Mouse (Mus musculus): ENCODE results near the gene Map1lc3a. TPM values are rescaled to one million over a fixed set of nuclear protein-coding genes. Genes with fewer than 3 reads are reported as not detected.
A peak's percentile ranks its signal among the peaks of the same experiment; 100 is the strongest.

Gene Map1lc3a
- total RNA-seq, 2 experiments from 2014 or later = 364 to 392 TPM

- DNase-seq (ENCODE audit: low spot score in 2 of 2) = no peak
Measured at GRCm38 (mm10) chr2:155283793-155284192, 7.7 kb downstream of the Map1lc3a start.

- DNase-seq (ENCODE audit: low spot score in 2 of 2) = no peak
Measured at GRCm38 (mm10) chr2:155284647-155285046, 8.6 kb downstream of the Map1lc3a start.

- DNase-seq (ENCODE audit: low spot score in 2 of 2) = no peak
Measured at GRCm38 (mm10) chr2:155285744-155286143, 9.6 kb downstream of the Map1lc3a start.

GRCm38 (mm10) chr2:155287456-155288250, 11.6 kb downstream of the Map1lc3a start:
- DNase-seq (ENCODE audit: low spot score in 2 of 2) = no peak

- no peak for DNase-seq (ENCODE audit: low spot score in 2 of 2)
Measured at GRCm38 (mm10) chr2:155290066-155290465, 14.0 kb downstream of the Map1lc3a start.

GRCm38 (mm10) chr2:155293382-155293781, 17.3 kb downstream of the Map1lc3a start:
- DNase-seq (ENCODE audit: low spot score in 2 of 2) = peak in 1 of 2 experiments; percentile 39

- no peak for DNase-seq (ENCODE audit: low spot score in 2 of 2)
Measured at GRCm38 (mm10) chr2:155293946-155294345, 17.8 kb downstream of the Map1lc3a start.

GRCm38 (mm10) chr2:155295453-155295852, 19.4 kb downstream of the Map1lc3a start:
- DNase-seq (ENCODE audit: low spot score in 2 of 2) = no peak

- no peak for DNase-seq (ENCODE audit: low spot score in 2 of 2)
Measured at GRCm38 (mm10) chr2:155299563-155299962, 23.5 kb downstream of the Map1lc3a start.

- peak in 1 of 2 experiments; percentile 52 for DNase-seq (ENCODE audit: low spot score in 2 of 2)
Measured at GRCm38 (mm10) chr2:155308936-155309592, 33.0 kb downstream of the Map1lc3a start.

- no peak for DNase-seq (ENCODE audit: low spot score in 2 of 2)
Measured at GRCm38 (mm10) chr2:155313671-155314070, 37.6 kb downstream of the Map1lc3a start.

GRCm38 (mm10) chr2:155318618-155319017, 42.5 kb downstream of the Map1lc3a start:
- no peak for DNase-seq (ENCODE audit: low spot score in 2 of 2)

GRCm38 (mm10) chr2:155320596-155320995, 44.5 kb downstream of the Map1lc3a start:
- DNase-seq (ENCODE audit: low spot score in 2 of 2) = peak; percentile 6 to 26

- DNase-seq (ENCODE audit: low spot score in 2 of 2) = no peak
Measured at GRCm38 (mm10) chr2:155326001-155326400, 49.9 kb downstream of the Map1lc3a start.

Other genes starting within 250 kb of the Map1lc3a start
- gene Ahcy, start 201.8 kb upstream of the Map1lc3a start, total RNA-seq (2021) = 10 to 100 TPM; 75.1 to 88.2 TPM
- gene Itch, start 142.8 kb upstream of the Map1lc3a start, total RNA-seq (2021) = 10 to 100 TPM; 51.8 to 52.8 TPM
- gene Dynlrb1, start 39.8 kb upstream of the Map1lc3a start, total RNA-seq (2021) = 100 to 1,000 TPM; 275 to 283 TPM
- 10 to 100 TPM; 34.2 to 36.4 TPM for gene Pigu, start 81.1 kb downstream of the Map1lc3a start, total RNA-seq (2021)
- 100 to 1,000 TPM; 156 to 163 TPM for gene Trp53inp2, start 104.8 kb downstream of the Map1lc3a start, total RNA-seq (2021)
- gene Ncoa6, start 197.6 kb downstream of the Map1lc3a start, total RNA-seq (2021) = 10 to 100 TPM; 54.8 to 65.8 TPM
- 10 to 100 TPM; 20.5 to 26.1 TPM for gene Acss2, start 241.7 kb downstream of the Map1lc3a start, total RNA-seq (2021)
- gene Ggt7, start 241.9 kb downstream of the Map1lc3a start, total RNA-seq (2021) = 1 to 10 TPM; 7.5 to 8.2 TPM